8 mouse cellular contexts compared by ENCODE assay signal in the genomic region with DNA sequence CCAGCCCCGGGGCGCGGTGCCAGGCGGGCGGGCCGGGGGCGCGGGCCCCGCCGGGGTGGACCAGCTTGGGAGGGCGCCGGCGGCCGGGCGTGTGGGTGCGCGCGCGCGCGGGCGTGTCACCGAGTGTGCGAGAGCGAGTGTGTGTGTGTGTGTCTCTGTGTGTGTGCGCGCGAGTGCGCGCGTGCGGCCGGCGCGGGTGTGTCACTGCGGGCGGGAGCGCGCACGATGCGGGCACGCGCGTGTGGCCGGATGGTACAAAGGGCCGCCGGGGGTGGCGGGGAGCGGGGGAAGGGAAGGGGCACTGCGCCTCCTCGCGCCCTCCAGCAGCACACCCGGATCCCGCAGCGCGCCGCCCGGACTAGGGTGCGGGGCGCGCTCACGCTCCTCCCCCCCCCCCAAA. TPM values are rescaled to one million over a fixed set of nuclear protein-coding genes. Genes with fewer than 3 reads are reported as not detected.
DNase-seq lines count a peak whose midpoint lies in the region; ATAC-seq lines count a peak whose summit lies in the region.

No protein-coding gene starts in this region.

- H3K27me3 ChIP-seq in embryonic facial prominence, embryonic 11.5 days (ENCODE audit: control insufficient read depth, insufficient read depth, low read length) = peaks cover 42% of the 10 kb centered on the region
- H3K27me3 ChIP-seq in hindbrain, embryonic 16.5 days (replicated peaks; ENCODE audit: control insufficient read depth, insufficient read depth, low read length) = no peaks in the 10 kb centered on the region
- H3K27me3 ChIP-seq in splenic B cell, adult 2 months (ENCODE audit: control insufficient read depth, insufficient read depth, low read length, poor library complexity, severe bottlenecking) = no peaks in the 10 kb centered on the region; the same call in none of the 2 replicates

- H3K9me3 ChIP-seq in embryonic facial prominence, embryonic 11.5 days (replicated peaks; ENCODE audit: control insufficient read depth, low read length) = no peaks in the 10 kb centered on the region
- H3K9me3 ChIP-seq in hindbrain, embryonic 16.5 days (ENCODE audit: control insufficient read depth, low read length) = no peaks in the 10 kb centered on the region

- peak overlapping the region; percentile 63 for H3K4me3 ChIP-seq in embryonic facial prominence, embryonic 11.5 days (ENCODE audit: low read depth, low read length)
- H3K4me3 ChIP-seq in hindbrain, embryonic 16.5 days (ENCODE audit: low read length) = peak overlapping the region; percentile 85

- under 1% methylated on average over 41 of the region's 62 CpGs for WGBS in embryonic facial prominence, embryonic 11.5 days
- 1% methylated on average over 37 of the region's 62 CpGs for WGBS in hindbrain, embryonic 16.5 days

- H3K4me2 ChIP-seq in embryonic facial prominence, embryonic 11.5 days (ENCODE audit: low read depth, low read length) = peak overlapping the region; percentile 99
- H3K4me2 ChIP-seq in hindbrain, embryonic 16.5 days (ENCODE audit: low read length) = peak overlapping the region; percentile 91

- peak; percentile 57 for DNase-seq in CD4-positive helper T cell, adult 2 months (ENCODE audit: low read depth, low spot score)
- peak; percentile 69 for DNase-seq in R1 (ENCODE audit: low read depth, low spot score)
- DNase-seq in embryonic facial prominence, embryonic 11.5 days (ENCODE audit: low spot score) = peak; percentile 68
- DNase-seq in left cerebral cortex, postnatal 10 days (ENCODE audit: extremely low spot score in 1 of 2, low spot score in 2 of 2) = peak; percentile 69 to 88
- DNase-seq in lung, postnatal 4 days = peak; percentile 68 to 83
- peak; percentile 30 for DNase-seq in splenic B cell, adult 2 months (ENCODE audit: low read depth, low spot score)
- no peak for DNase-seq in ovary, adult 18-20 months (ENCODE audit: low spot score)

- peak overlapping the region; percentile 74 for H3K9ac ChIP-seq in embryonic facial prominence, embryonic 11.5 days (replicated peaks; ENCODE audit: low read length)
- peak overlapping the region; percentile 97 for H3K9ac ChIP-seq in hindbrain, embryonic 16.5 days (ENCODE audit: low read depth, low read length)

- peak overlapping the region; percentile 47; the same call in 1 of the 2 replicates for H3K27ac ChIP-seq in embryonic facial prominence, embryonic 11.5 days (replicated peaks; ENCODE audit: low read depth, low read length)
- peak overlapping the region; percentile 95 for H3K27ac ChIP-seq in hindbrain, embryonic 16.5 days (ENCODE audit: low read depth, low read length)

- peaks cover 9% of the 10 kb centered on the region for H3K4me1 ChIP-seq in embryonic facial prominence, embryonic 11.5 days (ENCODE audit: control insufficient read depth, insufficient read depth, low read length)
- peaks cover 47% of the 10 kb centered on the region for H3K4me1 ChIP-seq in hindbrain, embryonic 16.5 days (ENCODE audit: control insufficient read depth, insufficient read depth, low read depth, low read length)

- ATAC-seq in embryonic facial prominence, embryonic 11.5 days (replicated peaks; ENCODE audit: insufficient number of reproducible peaks, low FRiP score, low TSS enrichment, low read depth) = 0 out of 2 replicates have a peak, but pooled peaks have one; percentile 12
- peak; percentile 44 for ATAC-seq in hindbrain, embryonic 16.5 days

- intact Hi-C loops in left cerebral cortex, postnatal 10 days (cut with DNase I) = no loop called here

- no peaks in the 10 kb centered on the region for H3K36me3 ChIP-seq in embryonic facial prominence, embryonic 11.5 days (replicated peaks; ENCODE audit: control insufficient read depth, insufficient read depth, low read depth, low read length)
- H3K36me3 ChIP-seq in hindbrain, embryonic 16.5 days (ENCODE audit: control insufficient read depth, insufficient read depth, low read length) = no peaks in the 10 kb centered on the region
- H3K36me3 ChIP-seq in splenic B cell, adult 2 months (ENCODE audit: control insufficient read depth, insufficient read depth, low read length, poor library complexity, severe bottlenecking) = no peaks in the 10 kb centered on the region

RNA-seq across cellular contexts. Expression of a gene that starts 0.9 kb away (rescaled TPM):
- 0.55 and 0.56 TPM in 2 replicates for polyA plus RNA-seq in embryonic facial prominence, embryonic 11.5 days (2014; fragmentation: Nextera tagmentation; extraction: Ambion mirVana)
- polyA plus RNA-seq in hindbrain, embryonic 16.5 days (2015; fragmentation: Nextera tagmentation; extraction: Ambion mirVana) = 8.0 and 8.9 TPM in 2 replicates
- 100 to 1,000 TPM; 281 to 294 TPM for total RNA-seq in left cerebral cortex, postnatal 10 days (2021)

RNA-seq across cellular contexts. Expression of a gene that starts 54.4 kb away (rescaled TPM):
- 9.0 and 9.7 TPM in 2 replicates for polyA plus RNA-seq in embryonic facial prominence, embryonic 11.5 days (2014; fragmentation: Nextera tagmentation; extraction: Ambion mirVana)
- 1.2 and 1.4 TPM in 2 replicates for polyA plus RNA-seq in hindbrain, embryonic 16.5 days (2015; fragmentation: Nextera tagmentation; extraction: Ambion mirVana)
- 10 to 100 TPM; 15.0 to 18.4 TPM for total RNA-seq in left cerebral cortex, postnatal 10 days (2021)
